Mouse (Mus musculus) lung, postnatal 25 days (tissue): ENCODE data around the gene Nomo1.

ENCODE experiments used
- DNase-seq: peaks from one replicate; pipeline ENCODE4 v3.0.0; 2022; ENCODE audit warnings: low spot score

Gene Nomo1

GRCm38 (mm10) chr7:46047873-46048562 lies 14.5 kb downstream of the Nomo1 start:
- DNase-seq: no peak

GRCm38 (mm10) chr7:46049981-46050380 lies 16.5 kb downstream of the Nomo1 start:
- no peak for DNase-seq

- peak; percentile 19 for DNase-seq
Measured at GRCm38 (mm10) chr7:46052161-46052821, 18.8 kb downstream of the Nomo1 start.

- no peak for DNase-seq
Measured at GRCm38 (mm10) chr7:46053566-46053965, 20.1 kb downstream of the Nomo1 start.

- DNase-seq: no peak
Measured at GRCm38 (mm10) chr7:46058882-46059281, 25.4 kb downstream of the Nomo1 start.

GRCm38 (mm10) chr7:46060688-46061087 lies 27.2 kb downstream of the Nomo1 start:
- no peak for DNase-seq

- no peak for DNase-seq
Measured at GRCm38 (mm10) chr7:46061614-46062013, 28.1 kb downstream of the Nomo1 start.

GRCm38 (mm10) chr7:46063296-46063695 lies 29.8 kb downstream of the Nomo1 start:
- no peak for DNase-seq

GRCm38 (mm10) chr7:46068831-46069230 lies 35.3 kb downstream of the Nomo1 start:
- DNase-seq: no peak

GRCm38 (mm10) chr7:46076844-46077243 lies 43.3 kb downstream of the Nomo1 start:
- no peak for DNase-seq

GRCm38 (mm10) chr7:46077675-46078074 lies 44.2 kb downstream of the Nomo1 start:
- no peak for DNase-seq

GRCm38 (mm10) chr7:46084024-46084423 lies 50.5 kb downstream of the Nomo1 start:
- DNase-seq: no peak

- no peak for DNase-seq
Measured at GRCm38 (mm10) chr7:46084839-46085513, 51.5 kb downstream of the Nomo1 start.

- DNase-seq: no peak
Measured at GRCm38 (mm10) chr7:46086378-46086777, 52.9 kb downstream of the Nomo1 start.

- DNase-seq: no peak
Measured at GRCm38 (mm10) chr7:46088241-46088640, 54.7 kb downstream of the Nomo1 start.

- no peak for DNase-seq
Measured at GRCm38 (mm10) chr7:46092803-46093202, 59.3 kb downstream of the Nomo1 start.

GRCm38 (mm10) chr7:46096136-46096535 lies 62.6 kb downstream of the Nomo1 start:
- DNase-seq: peak; percentile 49

- no peak for DNase-seq
Measured at GRCm38 (mm10) chr7:46097319-46097783, 63.9 kb downstream of the Nomo1 start.

- DNase-seq: no peak
Measured at GRCm38 (mm10) chr7:46098221-46098918, 64.9 kb downstream of the Nomo1 start.

- no peak for DNase-seq
Measured at GRCm38 (mm10) chr7:46098919-46099286, 65.4 kb downstream of the Nomo1 start.

- DNase-seq: no peak
Measured at GRCm38 (mm10) chr7:46099682-46100081, 66.2 kb downstream of the Nomo1 start.

GRCm38 (mm10) chr7:46100563-46100962 lies 67.1 kb downstream of the Nomo1 start, which contains the start of gene Kcnj11:
Gene Kcnj11, minus strand, starts transcription at chr7:46100764.
- peak; percentile 50 for DNase-seq
